Mouse (Mus musculus): ENCODE results near the gene Sytl3. TPM values are rescaled to one million over a fixed set of nuclear protein-coding genes. Genes with fewer than 3 reads are reported as not detected.
"Not testable (repeated sequence)": the region's sequence is repeated elsewhere in the genome, so short reads cannot be mapped to it uniquely, and the experiment has no call there.

Gene Sytl3
- polyA plus RNA-seq, 1 experiment from 2014 or later: 0.46 TPM

DNA sequence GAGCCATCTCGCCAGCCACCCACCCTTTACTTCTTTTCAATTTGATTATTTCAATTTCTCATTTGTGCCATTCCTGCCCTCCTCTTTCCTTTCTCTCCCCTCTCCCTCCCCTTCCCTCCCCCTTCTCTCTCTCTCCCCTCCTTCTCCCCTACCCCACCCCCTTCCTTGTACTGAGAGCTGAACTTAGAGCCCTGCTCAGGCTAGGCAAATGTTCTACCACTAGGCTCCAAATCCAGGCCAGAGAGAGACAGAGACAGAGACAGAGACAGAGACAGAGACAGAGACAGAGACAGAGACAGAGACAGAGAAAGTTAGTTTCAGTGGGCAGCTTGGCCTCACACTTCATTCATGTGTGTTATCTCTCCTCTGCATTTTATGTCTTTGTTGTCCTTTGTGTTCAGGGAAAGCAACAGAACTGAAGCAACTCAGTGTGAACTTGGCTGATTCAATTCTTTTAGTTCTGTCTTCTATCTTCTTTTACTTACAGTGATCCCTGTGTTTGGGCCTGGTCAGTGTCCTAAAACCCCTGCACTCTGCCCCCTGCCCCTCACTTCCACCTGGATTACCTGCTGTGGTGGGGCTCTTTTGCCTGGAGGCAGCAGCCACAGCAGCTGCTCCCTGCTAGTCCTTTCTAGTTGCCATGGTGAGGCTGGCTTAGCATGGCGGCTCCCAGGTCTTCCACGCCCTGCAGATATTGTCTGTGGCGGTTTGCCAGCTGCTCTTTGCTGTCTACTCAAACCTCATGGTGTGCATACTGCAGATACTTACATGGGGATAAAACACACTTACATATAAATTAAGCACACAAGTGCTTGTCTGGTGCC lies 25.8 kb downstream of the Sytl3 start:
- not testable (repeated sequence) for H3K4me1 ChIP-seq; H3K4me2 ChIP-seq (replicated peaks); H3K4me3 ChIP-seq; H3K27me3 ChIP-seq; H3K9me3 ChIP-seq (replicated peaks); H3K36me3 ChIP-seq; H3K9ac ChIP-seq
- peak; percentile 93 for ATAC-seq (ENCODE audit: low FRiP score)
- peak overlapping the region; percentile 60; the same call in 1 of the 2 replicates for H3K27ac ChIP-seq
- 14% methylated on average over 1 of the region's 4 CpGs for WGBS

DNA sequence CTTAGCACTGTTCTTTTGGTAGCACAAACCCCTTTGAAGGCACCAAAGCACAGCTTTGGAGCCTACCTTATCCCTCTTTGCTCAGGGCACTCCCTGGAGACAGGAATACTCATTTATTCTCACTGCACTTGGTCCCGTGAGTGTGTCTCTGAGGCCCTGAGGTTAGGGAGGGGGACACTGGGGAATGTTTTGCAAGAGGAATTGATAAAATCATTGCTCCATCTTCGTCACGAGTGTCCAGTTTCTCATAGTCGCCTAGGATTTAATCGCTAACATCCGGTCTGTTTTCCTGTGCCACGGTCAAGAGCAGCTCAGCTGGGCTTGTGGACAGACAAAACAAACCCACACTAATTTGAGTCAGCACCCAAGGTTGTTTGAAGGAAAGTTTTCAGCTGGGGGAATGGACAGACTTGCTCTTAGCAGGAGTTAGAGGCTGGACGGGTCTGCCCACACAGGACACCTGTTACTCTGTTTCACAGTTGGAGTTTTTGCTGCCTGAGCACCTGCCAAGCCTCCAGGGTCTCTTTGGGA lies 26.5 kb downstream of the Sytl3 start:
- H3K4me1 ChIP-seq; H3K4me2 ChIP-seq (replicated peaks); H3K36me3 ChIP-seq; H3K27ac ChIP-seq; H3K9me3 ChIP-seq (replicated peaks); H3K9ac ChIP-seq; H3K27me3 ChIP-seq; H3K4me3 ChIP-seq: not testable (repeated sequence)
- 49% methylated on average over 4 of the region's 8 CpGs for WGBS
- peak; percentile 75 for ATAC-seq (ENCODE audit: low FRiP score)

DNA sequence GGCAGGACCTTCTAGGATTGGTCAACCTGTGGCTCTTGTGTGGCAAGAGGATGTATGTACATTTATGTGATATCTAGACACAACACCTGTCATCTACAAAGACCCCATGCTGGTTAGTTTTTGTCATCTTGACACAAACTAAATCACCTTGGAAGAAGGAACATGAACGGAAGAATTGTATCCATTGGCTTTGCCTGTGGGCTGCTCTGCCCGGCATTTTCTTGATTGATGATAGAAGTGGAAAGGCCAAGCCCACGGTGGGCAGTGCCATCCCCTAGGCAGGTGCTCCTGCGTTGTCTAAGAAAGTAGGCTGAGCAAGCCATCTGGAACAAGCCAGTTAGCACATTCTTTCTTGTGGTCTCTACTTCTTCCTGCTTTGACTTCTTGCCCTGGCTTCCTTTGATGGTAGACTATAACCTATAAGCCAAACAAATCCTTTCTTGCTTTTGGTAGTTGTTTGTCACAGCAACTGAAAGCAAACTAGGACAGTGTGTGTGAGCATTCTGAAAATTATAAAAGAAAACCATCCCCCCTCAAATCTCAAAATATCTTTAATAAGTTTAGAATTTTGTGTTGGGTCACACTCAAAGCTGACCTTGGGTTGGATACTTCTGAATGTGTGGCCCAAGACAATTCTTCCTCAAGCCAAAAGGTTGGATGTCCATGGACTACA lies 27.5 kb downstream of the Sytl3 start:
- H3K4me3 ChIP-seq; H3K27me3 ChIP-seq; H3K4me2 ChIP-seq (replicated peaks); H3K36me3 ChIP-seq; H3K9ac ChIP-seq; H3K27ac ChIP-seq; ATAC-seq (ENCODE audit: low FRiP score); H3K9me3 ChIP-seq (replicated peaks); H3K4me1 ChIP-seq: not testable (repeated sequence)
- 63% methylated on average over 3 of the region's 4 CpGs for WGBS

GRCm38 (mm10) chr17:6689344-6689743 lies 30.5 kb downstream of the Sytl3 start:
- 94% methylated on average over 2 of the region's 4 CpGs for WGBS
- H3K27ac ChIP-seq; ATAC-seq (ENCODE audit: low FRiP score); H3K9me3 ChIP-seq (replicated peaks); H3K4me2 ChIP-seq (replicated peaks); H3K27me3 ChIP-seq; H3K9ac ChIP-seq; H3K4me1 ChIP-seq; H3K4me3 ChIP-seq; H3K36me3 ChIP-seq: not testable (repeated sequence)

- not testable (repeated sequence) for H3K9me3 ChIP-seq (replicated peaks); H3K4me1 ChIP-seq; H3K27ac ChIP-seq; H3K36me3 ChIP-seq; ATAC-seq (ENCODE audit: low FRiP score); H3K9ac ChIP-seq; H3K4me2 ChIP-seq (replicated peaks); H3K4me3 ChIP-seq; H3K27me3 ChIP-seq
- WGBS: 8% methylated on average over 2 of the region's 2 CpGs
Observed at GRCm38 (mm10) chr17:6691596-6691995, 32.7 kb downstream of the Sytl3 start.

- WGBS: 82% methylated on average over 9 of the region's 9 CpGs
- not testable (repeated sequence) for H3K4me3 ChIP-seq; H3K9ac ChIP-seq; H3K27me3 ChIP-seq; H3K4me2 ChIP-seq (replicated peaks); ATAC-seq (ENCODE audit: low FRiP score); H3K27ac ChIP-seq; H3K9me3 ChIP-seq (replicated peaks); H3K36me3 ChIP-seq; H3K4me1 ChIP-seq
Observed at GRCm38 (mm10) chr17:6695712-6696111, 36.8 kb downstream of the Sytl3 start.

- not testable (repeated sequence) for H3K9me3 ChIP-seq (replicated peaks); H3K9ac ChIP-seq; H3K4me2 ChIP-seq (replicated peaks); H3K4me3 ChIP-seq; H3K27me3 ChIP-seq; H3K36me3 ChIP-seq; H3K27ac ChIP-seq; H3K4me1 ChIP-seq
- 63% methylated on average over 8 of the region's 8 CpGs for WGBS
- peak; percentile 23; the same call in 1 of the 2 replicates for ATAC-seq (ENCODE audit: low FRiP score)
Observed at GRCm38 (mm10) chr17:6696521-6696920, 37.6 kb downstream of the Sytl3 start.

DNA sequence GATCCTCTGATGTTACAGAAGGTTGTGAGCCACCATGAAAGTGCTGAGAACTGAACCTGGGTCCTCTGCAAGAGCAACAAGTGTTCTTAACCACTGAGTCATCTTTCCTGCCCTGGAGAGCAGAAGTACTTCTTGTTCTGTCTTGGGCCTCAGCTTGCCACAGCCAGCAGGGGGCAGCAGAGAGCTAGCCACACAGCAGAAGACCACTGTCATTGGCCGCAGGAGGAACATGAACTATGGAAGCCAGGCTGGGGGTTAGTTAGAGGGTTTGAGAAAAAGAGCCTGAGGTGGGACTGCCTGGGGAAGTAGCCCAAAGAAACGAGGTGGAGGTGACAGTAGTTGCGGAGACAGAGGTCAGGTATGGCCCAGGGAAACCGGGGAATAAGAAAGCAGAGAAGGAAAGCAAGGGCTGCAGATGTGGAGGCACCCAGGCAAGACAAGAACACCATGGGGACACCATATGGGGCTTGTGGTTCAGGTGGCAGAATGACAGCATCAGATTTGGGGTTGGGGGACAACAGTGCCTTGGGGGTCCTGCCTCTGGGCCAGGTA lies 38.4 kb downstream of the Sytl3 start:
- not testable (repeated sequence) for H3K4me1 ChIP-seq; H3K27me3 ChIP-seq; H3K4me2 ChIP-seq (replicated peaks); H3K36me3 ChIP-seq; H3K27ac ChIP-seq; H3K9me3 ChIP-seq (replicated peaks); H3K4me3 ChIP-seq; H3K9ac ChIP-seq
- peak; percentile 59; the same call in 1 of the 2 replicates for ATAC-seq (ENCODE audit: low FRiP score)
- WGBS: 33% methylated on average over 4 of the region's 4 CpGs

DNA sequence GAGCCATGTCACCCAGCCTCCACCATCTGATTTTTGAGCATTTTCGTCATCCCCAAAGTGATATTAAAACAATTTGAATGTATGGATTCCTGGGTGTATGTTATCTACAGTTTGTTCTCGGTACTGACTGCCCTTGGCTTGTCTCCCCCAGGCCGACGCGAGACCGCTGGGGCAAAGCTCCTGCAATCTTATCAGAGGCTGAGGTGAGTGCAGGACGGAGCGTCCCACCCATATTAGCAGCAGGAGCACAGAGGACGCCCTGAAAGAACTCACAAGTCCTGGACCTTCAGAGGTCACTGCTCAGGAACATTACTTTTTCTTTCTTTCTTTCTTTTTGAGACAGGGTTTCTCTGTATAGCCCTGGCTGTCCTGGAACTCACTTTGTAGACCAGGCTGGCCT lies 40.6 kb downstream of the Sytl3 start:
- H3K4me1 ChIP-seq; H3K4me3 ChIP-seq; H3K36me3 ChIP-seq; H3K27ac ChIP-seq; H3K27me3 ChIP-seq; H3K9ac ChIP-seq; ATAC-seq (ENCODE audit: low FRiP score); H3K4me2 ChIP-seq (replicated peaks); H3K9me3 ChIP-seq (replicated peaks): not testable (repeated sequence)
- 93% methylated on average over 8 of the region's 9 CpGs for WGBS

- 78% methylated on average over 4 of the region's 7 CpGs for WGBS
- not testable (repeated sequence) for ATAC-seq (ENCODE audit: low FRiP score); H3K4me1 ChIP-seq; H3K4me2 ChIP-seq (replicated peaks); H3K9ac ChIP-seq; H3K27ac ChIP-seq; H3K4me3 ChIP-seq; H3K9me3 ChIP-seq (replicated peaks); H3K27me3 ChIP-seq; H3K36me3 ChIP-seq
Observed at GRCm38 (mm10) chr17:6700077-6700476, 41.2 kb downstream of the Sytl3 start.

DNA sequence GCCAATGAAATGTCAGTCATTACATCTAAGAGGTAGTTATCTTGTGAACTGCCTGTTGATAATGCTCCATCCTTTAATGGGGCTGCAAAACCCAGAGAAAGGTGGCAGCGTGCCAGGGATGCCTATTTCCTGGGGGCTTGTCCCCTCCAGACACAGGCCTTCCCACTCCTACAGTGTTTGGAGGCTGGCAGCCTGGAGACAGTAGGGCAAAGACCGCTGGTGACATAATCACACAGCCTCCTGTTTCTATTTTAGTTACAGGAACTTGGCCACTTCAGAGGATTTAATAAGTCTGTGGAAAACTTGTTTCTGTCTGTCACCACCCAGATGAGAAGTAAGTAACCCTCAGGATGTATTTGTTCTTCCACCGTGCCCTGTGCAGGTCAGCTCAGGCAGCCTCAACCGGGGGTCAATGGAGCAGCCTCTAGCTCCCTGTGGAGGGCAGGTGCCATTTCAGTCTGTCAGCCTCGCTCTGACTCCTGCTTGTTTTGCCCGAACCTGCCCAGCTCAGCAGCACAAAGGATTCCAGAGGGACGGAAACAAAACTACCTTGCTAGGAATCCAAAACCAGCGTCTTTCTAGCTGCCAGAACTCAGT lies 43.8 kb downstream of the Sytl3 start:
- H3K27me3 ChIP-seq; H3K36me3 ChIP-seq; H3K4me1 ChIP-seq; H3K4me2 ChIP-seq (replicated peaks); H3K9me3 ChIP-seq (replicated peaks); H3K27ac ChIP-seq; H3K4me3 ChIP-seq; H3K9ac ChIP-seq: not testable (repeated sequence)
- 0 out of 2 replicates have a peak, but pooled peaks have one; percentile 13 for ATAC-seq (ENCODE audit: low FRiP score)
- 47% methylated on average over 2 of the region's 8 CpGs for whole genome bisulfite sequencing
